Mouse (Mus musculus): ENCODE data around the gene Rad54l. TPM values are rescaled to one million over a fixed set of nuclear protein-coding genes. Genes with fewer than 3 reads are reported as not detected.
A peak's percentile ranks its signal among the peaks of the same experiment; 100 is the strongest.

Rad54l gene
- total RNA-seq, 2 experiments from 2014 or later: 0.43 to 0.74 TPM

DNA sequence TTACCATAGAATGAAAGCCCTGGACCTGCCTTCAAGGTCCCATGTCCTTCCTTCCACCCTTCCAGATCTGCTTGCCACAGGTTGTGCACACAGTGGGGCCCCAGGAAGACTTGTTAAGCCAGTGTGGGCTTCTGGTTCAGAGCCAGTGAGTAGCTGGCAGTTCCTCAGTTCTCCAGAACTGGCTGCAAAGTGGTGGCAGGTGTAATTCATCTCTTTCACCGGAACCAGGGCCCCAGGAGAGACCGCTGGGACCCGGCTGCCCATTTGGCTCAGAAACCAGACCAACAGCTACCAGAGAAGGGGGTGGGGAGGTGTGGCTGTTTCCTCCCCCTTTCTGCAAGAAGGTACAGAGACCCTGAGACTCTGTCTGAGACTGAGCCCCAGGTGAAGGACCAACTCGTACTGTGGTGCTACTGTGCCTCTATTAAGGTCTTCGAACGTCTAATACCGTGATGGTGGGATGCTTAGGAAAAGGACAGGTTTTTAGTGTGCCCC lies 19.9 kb upstream of the Rad54l start:
- no peak for DNase-seq (ENCODE audit: low spot score in 2 of 2)
- intact Hi-C loops (cut with DNase I): no loop called here

DNA sequence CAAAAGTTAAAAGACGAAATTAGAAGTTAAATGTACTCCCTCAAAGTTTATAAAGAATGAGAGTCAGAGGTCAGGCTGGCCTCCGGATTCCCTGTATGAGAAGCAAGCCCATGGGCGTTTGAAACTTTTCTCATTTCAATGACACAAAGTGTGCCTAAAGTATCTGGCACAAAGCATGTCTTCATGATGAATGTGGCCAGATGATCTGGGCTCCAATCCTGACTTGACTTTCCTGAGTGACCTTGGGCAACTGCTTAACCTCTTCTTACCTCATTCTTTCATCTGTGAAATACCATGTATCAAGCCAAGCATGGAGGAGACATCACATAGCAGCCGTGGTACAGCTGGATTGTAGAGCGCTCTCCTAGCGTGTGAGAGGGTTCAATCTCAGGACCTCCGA lies 18.8 kb upstream of the Rad54l start:
- DNase-seq (ENCODE audit: low spot score in 2 of 2): no peak
- intact Hi-C loops (cut with DNase I): no loop called here

DNA sequence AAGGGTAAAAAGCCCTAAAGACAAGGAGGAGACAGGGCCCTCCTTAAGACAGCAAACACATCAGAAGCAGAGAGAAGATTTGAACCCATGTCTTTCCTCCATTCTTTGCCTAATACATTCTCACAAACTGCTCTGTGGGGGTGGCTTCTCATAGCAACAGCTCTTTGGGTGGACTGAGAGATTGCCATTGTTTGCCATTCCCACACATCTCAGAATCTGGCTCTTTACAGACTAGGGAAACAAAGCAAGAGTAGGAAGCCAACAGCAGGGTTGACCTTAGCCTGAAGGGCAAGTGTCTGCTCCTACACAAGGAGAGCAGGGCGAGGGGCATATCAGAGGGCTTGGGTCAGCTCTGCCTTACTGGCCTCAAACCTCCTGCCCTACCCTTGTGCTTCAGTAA lies 18.2 kb upstream of the Rad54l start:
- intact Hi-C loops (cut with DNase I): no loop called here

DNA sequence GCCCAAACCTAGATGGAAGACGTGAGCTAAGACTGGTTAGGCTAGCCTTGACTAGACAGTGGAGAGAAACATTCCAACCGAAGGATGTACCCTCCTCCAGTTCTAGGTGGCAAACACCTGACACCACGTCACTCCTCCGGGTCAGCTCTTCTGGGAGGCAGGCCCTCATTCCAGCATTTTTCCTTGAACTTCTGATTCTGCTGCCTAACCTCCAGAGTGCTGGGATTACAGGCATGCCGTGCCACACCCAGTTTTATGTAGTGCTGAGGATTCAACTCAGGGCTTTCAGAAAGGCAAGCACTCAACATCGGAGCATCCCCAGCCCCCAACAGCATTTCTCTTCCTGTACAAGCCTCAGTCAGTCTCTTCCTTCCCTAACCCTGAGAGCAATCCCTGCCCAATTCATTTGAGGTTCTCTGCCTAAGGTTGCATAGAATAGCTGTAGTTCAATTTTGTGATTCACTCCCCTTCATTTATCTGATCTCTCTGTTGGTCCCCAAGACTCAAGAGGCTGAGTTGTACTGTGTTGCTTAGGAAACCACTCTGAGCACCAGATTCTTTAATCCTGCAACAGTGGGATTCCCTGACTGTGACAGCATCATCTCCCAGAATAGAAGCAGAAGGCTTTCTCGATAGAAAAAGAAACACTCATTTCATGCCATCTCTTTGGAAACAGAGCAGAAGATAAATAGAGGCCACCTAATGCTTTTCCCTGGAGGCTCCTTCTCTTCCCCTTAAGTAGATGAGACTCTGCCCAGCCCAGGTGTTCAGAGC lies 17.5 kb upstream of the Rad54l start:
- intact Hi-C loops (cut with DNase I): no loop called here
- DNase-seq (ENCODE audit: low spot score in 2 of 2): no peak

More for the DNA sequence above, 18.2 kb upstream of the Rad54l start:
- no peak for DNase-seq (ENCODE audit: low spot score in 2 of 2)

DNA sequence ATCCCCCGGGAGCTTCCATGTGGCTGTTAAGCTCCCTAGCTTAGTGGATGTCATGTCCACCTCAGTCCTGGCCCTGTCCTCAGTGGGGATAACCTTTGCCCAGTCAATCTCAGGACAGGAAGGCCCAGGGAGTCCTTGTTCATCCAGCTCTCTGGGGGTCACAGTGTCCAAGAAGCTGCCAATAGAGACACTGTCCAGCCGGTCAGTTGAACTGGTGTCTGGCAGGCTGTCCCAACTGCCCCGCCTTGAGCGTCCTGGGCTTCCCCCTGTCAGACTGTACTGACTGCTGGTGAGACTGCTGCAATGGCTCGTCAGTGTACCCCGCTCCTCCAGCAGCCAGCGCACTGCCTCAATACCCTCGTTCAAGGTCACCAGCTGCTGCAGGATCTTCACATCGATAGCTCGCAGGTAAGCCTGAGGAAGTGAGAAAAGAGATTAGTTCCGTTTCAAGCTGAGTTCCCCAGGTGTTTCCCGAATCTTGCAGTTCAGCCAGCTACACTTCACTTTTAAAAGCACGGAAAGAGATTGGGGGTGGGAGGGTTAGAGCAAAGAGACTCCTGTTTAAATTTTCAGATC lies 14.0 kb upstream of the Rad54l start:
- DNase-seq (ENCODE audit: low spot score in 2 of 2): no peak
- intact Hi-C loops (cut with DNase I): no loop called here

DNA sequence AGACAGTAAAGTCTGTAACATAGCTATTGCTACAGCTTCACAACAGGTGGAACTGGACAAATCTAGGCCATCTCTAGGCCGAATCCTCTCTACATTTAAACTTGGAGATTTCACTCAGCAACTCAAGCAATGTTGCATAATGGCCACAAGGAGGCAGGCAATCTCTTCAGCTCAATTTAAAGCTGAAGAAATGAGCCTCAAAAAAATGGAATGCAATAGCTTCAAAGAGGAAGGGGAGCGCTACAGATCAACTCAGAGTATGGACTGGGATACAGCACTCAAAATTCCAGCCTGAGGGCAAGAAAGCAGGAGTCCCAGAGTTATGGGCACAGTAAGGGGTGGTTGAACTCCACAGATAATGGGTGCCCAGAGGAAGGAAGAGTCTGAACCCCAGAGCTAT lies 11.5 kb upstream of the Rad54l start:
- no peak for DNase-seq (ENCODE audit: low spot score in 2 of 2)
- intact Hi-C loops (cut with DNase I): no loop called here

DNA sequence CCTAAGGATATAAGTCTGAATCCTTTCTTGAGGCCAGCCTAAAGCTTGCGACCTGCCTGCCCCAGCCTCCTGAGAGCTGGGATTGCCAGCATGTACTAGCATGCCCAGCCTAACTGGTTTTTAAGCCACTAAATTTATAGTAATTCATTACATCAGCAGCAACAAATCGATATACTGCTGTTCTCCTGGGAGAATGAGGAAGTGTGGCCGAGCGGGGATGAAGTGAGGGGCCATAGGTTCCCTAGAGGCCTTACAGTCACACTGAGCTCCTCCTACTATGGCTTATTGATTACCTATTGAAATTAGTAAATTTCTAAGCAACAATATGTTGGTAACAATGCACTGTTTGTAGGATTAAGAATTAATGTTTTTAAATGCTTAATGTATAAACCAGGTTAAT lies 9.6 kb upstream of the Rad54l start:
- intact Hi-C loops (cut with DNase I): no loop called here
- DNase-seq (ENCODE audit: low spot score in 2 of 2): no peak

DNA sequence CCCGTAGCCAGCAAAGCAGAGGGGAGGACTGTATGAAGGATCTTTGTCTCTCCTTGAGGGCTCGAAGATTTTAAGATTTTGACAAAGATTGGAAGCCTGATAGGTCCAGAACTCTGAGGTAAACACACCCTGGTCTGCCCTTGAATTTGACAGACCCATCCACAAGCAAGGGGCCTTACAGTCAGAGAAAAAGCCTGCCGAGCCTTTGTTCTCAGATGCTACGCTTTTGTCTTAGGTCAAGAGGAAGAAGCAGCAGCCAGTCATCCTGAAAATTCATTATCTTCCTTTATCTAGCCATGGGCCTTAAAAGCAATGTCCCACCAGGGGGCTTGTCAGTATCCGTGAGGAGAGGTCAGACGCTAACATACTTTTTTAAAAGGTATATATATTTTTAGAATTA lies 4.5 kb upstream of the Rad54l start:
- no peak for DNase-seq (ENCODE audit: low spot score in 2 of 2)
- intact Hi-C loops (cut with DNase I): no loop called here

DNA sequence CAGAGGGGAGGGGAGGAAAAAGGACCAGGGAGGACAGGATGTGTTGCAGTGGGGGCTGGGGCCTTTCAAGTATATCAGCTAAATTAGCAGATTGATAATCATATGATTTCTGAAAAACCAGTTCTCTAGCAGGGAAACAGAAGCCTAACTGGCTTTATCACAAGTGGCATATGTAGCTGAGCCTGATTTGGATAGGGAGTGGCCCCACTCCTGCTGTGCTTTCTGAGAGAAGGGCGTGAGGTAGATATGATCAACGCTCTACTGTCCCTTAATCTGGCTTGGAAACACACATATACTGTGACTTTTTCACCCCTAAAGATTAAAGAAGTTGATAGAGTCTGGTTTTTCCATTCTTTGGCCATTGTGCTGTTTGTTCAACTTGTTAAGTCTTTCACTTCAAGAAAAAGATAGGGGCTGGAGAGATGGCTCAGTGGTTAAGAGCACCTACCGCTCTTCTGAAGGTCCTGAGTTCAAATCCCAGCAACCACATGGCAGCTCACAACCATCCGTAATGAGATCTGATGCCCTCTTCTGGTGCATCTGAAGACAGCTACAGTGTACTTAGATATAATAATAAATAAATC lies 2.4 kb upstream of the Rad54l start:
- no peak for DNase-seq (ENCODE audit: low spot score in 2 of 2)
- intact Hi-C loops (cut with DNase I): no loop called here

DNA sequence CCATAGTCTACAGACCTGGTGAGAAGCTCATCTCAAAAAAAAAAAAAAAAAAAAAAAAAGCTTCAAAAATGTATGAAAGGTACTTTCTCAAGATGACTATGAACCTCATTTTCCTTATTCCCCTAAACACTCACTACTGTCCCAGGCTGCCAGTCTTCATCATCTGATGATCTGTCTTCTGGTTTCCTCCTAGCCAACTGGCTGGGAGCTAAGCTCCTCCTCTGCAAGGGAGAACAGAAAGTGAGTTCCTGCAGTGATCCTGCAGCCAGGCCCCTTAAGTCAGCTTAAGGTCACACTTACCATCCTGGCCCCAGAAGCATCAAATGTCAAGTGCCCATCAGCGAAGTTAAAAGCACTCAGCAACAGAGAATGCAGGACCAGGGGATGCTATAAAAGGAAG lies 728 bp downstream of the Rad54l start:
- intact Hi-C loops (cut with DNase I): no loop called here
- no peak for DNase-seq (ENCODE audit: low spot score in 2 of 2)

DNA sequence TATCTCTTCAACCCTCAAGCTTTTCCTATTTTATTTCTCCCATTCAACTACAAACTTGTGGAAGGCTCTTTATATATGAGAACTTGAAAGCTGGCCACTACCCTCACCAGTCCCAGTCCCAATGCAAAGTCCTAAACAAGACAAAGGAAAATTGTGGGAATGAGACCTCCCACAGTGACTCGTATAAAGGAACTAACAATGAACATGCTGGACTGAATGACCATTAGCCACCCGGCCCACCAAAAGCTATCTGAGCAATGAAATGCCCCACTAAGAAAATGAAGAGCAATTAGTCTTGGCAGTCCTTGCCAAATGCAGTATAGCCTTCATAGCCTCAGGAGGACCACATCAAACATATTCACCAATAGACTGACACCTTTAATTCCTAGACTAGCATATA lies 12.0 kb downstream of the Rad54l start:
- intact Hi-C loops (cut with DNase I): no loop called here
- no peak for DNase-seq (ENCODE audit: low spot score in 2 of 2)

DNA sequence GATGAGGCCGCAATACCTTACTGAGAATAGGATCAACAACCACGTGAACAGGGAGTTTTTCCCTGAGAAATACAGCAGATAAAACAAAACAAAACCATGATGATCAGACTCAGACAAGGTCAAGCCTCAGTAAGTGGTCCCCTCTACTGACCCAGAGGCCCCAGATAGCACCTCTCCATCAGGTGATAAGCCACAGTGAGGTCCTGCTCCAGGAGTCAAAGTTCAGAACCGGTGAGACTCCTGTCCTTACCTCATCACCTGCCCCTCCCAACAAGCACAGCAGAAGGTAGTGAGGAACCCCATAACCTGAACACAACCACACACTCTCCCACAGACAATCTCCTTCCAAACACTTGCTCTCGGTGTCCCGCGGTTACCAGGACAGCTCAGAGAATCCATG lies 12.8 kb downstream of the Rad54l start:
- intact Hi-C loops (cut with DNase I): no loop called here
- no peak for DNase-seq (ENCODE audit: low spot score in 2 of 2)

DNA sequence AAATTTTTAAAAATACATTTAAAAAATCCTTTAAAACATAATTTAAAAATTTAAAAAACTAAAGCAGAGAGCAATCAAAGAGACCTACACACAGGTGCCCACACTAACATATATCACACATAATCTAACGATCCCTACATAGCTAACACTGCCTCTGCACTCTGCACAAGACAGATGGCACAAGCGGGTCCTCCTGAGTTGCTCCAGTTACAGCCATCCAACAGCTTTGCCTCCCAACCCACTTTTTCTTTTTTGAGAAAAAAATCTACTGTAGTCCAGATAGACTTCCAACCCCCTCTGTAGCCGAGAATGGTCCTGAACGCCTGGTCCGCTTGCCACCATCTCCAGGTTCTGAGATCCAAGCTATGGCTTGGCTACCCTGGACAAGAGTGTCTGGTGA lies 18.2 kb downstream of the Rad54l start:
- intact Hi-C loops (cut with DNase I): no loop called here
- DNase-seq (ENCODE audit: low spot score in 2 of 2): no peak

DNA sequence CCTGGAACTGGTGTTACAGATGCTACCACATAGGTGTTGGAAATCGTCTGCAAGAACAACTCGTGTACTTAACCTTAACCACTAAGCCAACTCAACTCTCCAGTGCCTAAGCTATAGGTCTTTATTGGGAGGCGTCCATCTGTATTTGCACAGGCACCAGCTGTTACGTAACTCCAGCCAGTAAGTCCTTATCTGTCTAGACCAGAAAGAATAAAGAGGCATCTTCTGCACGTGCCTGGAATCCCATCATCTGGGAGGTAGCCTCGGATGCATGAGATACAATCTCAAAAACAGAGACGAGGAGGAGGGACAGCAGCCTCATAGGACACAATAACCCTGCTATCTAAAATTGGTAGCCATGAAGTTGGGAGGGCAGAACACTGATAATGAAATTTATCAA lies 22.5 kb downstream of the Rad54l start:
- DNase-seq (ENCODE audit: low spot score in 2 of 2): no peak
- intact Hi-C loops (cut with DNase I): no loop called here

DNA sequence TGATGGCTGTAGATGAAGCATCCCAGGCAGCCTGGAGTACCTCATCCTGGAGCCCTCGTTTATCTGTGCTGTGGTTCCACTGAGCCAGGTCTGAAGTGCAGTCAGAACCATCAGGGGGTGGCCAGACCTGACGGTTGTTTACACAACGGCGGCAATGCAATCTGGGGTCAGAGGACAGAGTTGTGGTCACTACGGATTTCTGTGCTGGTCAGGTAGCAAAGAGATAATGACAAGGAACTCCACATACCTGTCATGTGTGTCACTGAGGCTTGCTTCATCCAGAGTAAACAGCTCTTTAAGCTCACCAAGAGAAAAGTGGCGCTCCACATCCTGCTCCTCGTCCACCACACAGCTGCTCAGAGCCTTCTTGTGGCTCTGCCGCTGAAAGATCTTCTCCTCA lies 26.3 kb downstream of the Rad54l start:
- intact Hi-C loops (cut with DNase I): no loop called here
- no peak for DNase-seq (ENCODE audit: low spot score in 2 of 2)

DNA sequence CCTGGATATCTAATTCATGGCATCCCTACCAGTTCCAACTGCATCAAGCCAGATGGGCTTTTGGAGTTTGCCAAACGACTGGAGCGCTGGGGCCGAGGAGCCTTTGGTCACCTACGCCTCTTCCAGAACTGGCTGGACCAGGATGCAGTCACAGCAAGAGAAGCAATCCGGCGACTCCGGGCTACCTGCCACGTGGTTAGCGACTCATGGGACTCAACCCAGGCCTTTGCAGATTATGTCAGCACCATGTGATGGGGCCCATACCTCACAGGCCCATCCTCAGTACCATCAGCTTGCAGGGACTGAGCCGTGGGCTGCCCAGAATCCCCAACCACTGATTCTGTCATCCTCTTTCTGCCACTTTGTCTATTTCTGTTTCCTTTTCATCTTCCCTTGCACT lies 27.2 kb downstream of the Rad54l start:
- DNase-seq (ENCODE audit: low spot score in 2 of 2): no peak
- intact Hi-C loops (cut with DNase I): no loop called here

DNA sequence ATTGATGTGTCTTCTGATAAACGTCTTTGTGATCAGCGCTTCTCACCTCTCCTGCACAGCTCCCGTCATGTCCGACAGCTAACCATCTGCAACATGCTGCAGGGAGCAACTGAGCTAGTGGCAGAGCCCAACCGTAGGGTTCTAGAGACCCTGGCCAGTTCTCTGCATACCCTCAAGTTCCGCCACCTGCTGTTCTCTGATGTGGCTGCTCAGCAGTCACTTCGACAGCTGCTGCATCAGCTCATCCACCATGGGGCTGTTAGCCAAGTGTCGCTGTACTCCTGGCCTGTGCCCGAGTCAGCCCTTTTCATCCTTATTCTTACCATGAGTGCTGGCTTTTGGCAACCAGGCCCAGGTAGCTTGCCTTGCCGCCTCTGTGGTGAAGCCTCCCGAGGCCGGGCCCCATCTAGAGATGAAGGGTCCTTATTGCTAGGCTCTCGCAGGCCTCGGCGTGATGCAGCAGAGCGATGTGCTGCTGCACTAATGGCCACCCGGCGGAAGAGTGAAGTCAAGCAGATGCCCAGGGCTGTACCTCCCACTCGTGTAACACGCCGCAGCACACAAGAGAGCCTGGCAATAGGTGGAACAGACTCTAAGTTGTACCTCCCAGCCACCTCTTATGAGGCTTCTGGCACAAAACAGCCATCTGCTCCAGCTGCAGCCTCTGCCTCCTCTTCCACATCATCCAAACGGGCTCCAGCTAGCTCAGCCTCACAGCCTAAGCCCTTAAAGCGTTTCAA lies 34.8 kb downstream of the Rad54l start:
- DNase-seq (ENCODE audit: low spot score in 2 of 2): no peak

DNA sequence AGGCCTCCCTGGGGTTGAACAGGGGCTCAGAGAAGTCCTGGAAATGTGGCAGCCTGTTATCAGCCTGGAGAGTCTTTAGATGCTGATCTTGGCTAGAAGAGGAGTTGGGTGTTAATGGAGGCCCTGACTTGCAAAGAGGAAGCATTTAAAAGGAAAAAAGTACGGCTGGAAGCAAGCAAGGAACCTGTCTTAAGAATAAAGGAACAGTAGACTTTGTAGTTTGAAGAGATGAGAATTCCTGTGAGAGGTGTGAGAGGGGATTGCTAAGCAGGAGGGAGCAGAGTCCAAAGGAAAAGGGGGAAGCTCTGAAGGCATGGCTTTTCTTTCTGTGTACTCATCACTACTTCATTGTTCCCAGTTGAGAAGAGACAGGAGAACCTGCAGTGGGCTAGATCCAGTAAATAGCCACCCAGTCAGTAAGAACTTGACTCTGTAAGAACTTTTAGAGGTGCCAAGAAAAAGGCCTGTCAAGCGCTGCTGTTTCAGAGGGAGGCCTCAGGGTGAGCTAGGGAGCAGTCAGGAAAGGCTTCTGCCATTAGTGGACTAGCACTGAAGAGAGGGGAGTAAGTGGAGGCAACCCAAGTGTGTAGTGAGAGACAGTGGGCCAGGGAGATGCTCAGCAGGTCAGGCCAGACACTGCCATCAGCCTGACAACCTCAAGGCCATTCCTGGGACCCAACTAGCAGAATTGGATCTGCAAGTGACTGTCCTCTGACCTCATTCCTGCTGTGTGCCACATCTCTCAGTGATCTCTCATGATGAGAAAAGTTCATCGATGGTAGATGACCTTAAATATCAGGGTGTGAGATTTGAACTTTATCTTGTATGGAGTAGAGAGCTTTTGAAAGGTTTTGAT lies 46.0 kb downstream of the Rad54l start:
- no peak for DNase-seq (ENCODE audit: low spot score in 2 of 2)
- intact Hi-C loops (cut with DNase I): no loop called here

More for the DNA sequence above, 34.8 kb downstream of the Rad54l start:
- intact Hi-C loops (cut with DNase I): no loop called here

DNA sequence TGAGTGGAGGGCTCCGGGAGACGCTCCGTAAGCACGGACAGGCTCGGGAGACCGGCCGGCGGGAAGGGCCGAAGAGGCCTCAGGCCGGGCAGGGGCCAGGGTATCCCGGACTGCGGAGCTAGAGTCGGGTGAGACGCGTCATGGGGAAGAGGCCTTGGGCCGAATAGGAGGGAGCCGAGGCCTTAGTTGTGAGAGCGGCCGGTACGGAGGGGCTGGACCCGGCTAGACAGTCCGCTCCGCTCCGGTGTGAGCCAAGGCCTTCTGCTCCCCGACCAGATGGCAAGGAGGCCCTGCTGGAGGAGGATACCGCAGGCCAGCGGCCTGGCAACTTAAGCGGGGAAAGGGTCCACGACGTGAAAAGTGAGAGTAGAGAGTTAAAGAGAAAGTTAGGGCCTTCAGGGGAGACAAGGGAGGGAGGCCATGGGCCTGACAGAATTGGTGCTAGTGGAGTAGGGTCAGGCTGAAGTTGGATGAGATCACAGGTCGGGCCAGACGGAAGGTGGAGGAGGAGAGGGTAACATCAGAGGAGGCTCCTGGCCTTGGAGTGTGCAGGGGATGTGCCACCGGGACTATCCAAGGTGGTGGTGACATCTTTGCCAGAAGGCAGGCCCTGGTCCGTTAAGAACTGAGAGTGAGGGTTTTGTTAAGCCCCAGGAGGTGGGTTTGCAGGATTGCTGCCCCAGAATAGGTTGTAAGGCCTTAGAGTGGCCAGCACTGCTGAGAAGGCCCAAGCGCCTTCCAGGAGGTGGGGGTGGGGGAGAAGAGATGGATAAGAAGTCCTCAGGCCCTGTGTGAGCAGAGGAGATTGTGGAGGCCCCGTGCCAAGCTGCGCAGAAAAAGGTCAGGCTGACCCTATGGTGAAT lies 46.9 kb downstream of the Rad54l start:
- peak; percentile 47 to 65 for DNase-seq (ENCODE audit: low spot score in 2 of 2)
- intact Hi-C loops (cut with DNase I): no loop called here

All from left cerebral cortex, postnatal 36 days (tissue).